Mouse (Mus musculus): ENCODE data around the gene Zfp46. TPM values are rescaled to one million over a fixed set of nuclear protein-coding genes. Genes with fewer than 3 reads are reported as not detected.
A peak's percentile ranks its signal among the peaks of the same experiment; 100 is the strongest.

Zfp46 gene
- polyA plus RNA-seq, 1 experiment from 2014 or later, result 31.2 TPM

DNA sequence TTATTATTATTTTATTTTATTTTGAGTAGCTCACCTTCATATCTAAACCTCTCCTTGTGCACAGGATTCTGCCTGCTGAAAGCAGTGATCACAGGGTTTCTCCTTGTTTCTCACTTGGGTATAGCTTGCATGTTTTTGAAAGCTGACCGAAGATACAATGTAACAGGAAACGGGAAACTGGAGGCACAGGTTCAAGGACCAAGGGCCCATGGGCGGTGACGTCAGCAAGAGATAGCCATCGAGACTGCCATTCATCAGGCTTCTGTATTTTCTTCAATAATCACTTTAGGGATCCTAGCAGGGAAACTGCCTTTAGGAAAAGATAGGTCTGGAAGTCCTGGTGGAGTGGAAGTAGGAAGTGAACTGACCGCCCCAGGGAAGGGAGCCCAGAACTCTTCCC is 7.2 kb downstream of the Zfp46 start:
- H3K9me3 ChIP-seq (ENCODE audit: low read depth, low read length), result no peaks in the 10 kb centered on the region; the same call in 1 of the 2 replicates
- peaks cover 3% of the 10 kb centered on the region; the same call in 1 of the 2 replicates for H3K27me3 ChIP-seq (ENCODE audit: insufficient read depth, low read length)
- WGBS, result 87% methylated on average over 6 of the region's 6 CpGs
- ATAC-seq (ENCODE audit: insufficient read depth), result no peak
- no peak overlapping the region for H3K4me2 ChIP-seq
- H3K27ac ChIP-seq (ENCODE audit: low read depth), result no peak overlapping the region
- no peak for DNase-seq
- peaks cover 76% of the 10 kb centered on the region for H3K36me3 ChIP-seq (ENCODE audit: insufficient read depth)
- H3K9ac ChIP-seq, result no peak overlapping the region
- no peaks in the 10 kb centered on the region for H3K4me1 ChIP-seq (ENCODE audit: insufficient read depth)
- no peak for TF ChIP-seq CTCF (IDR thresholded peaks at IDR 0.05; ENCODE audit: low read depth)
- H3K4me3 ChIP-seq (ENCODE audit: low read depth, low read length), result no peak overlapping the region

- ATAC-seq (ENCODE audit: insufficient read depth), result no peak
- no peak overlapping the region for H3K27ac ChIP-seq (ENCODE audit: low read depth)
- no peak for TF ChIP-seq CTCF (IDR thresholded peaks at IDR 0.05; ENCODE audit: low read depth)
These were observed 11.5 kb downstream of the Zfp46 start for GRCm38 (mm10) chr4:136295941-136296340.

DNA sequence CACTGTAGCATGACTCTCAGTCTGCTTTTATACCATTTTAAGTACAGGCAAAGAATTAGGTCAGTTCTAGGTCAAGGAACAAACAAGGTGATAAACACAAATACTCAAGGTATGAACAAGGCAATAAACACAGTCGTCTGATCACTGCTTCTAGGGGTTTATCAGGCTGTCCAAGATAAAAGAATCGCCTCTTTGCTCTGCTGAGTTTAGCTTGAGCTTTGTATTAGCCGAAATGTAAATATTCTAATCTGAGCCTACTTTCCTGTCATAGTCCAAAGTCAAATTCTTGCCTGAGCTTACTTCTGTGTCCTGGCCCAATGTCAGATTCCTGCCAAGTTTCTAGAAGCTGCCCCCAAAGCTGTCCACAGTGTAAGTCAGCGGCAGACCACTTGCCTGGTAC is 18.0 kb downstream of the Zfp46 start:
- DNase-seq, result no peak
- TF ChIP-seq CTCF (IDR thresholded peaks at IDR 0.05; ENCODE audit: low read depth), result no peak
- Histone ChIP-seq H3K27ac (ENCODE audit: low read depth) (no peak overlapping the region), H3K4me2 (no peak overlapping the region), H3K9ac (no peak overlapping the region), H3K27me3 (ENCODE audit: insufficient read depth, low read length) (no peaks in the 10 kb centered on the region), H3K4me3 (ENCODE audit: low read depth, low read length) (no peak overlapping the region), H3K4me1 (ENCODE audit: insufficient read depth) (no peaks in the 10 kb centered on the region), H3K36me3 (ENCODE audit: insufficient read depth) (no peaks in the 10 kb centered on the region), H3K9me3 (ENCODE audit: low read depth, low read length) (no peaks in the 10 kb centered on the region)
- WGBS, result 41% methylated on average over 4 of the region's 4 CpGs
- no peak for ATAC-seq (ENCODE audit: insufficient read depth)

More at GRCm38 (mm10) chr4:136295941-136296340, 11.5 kb downstream of the Zfp46 start:
- no peak overlapping the region for H3K4me3 ChIP-seq (ENCODE audit: low read depth, low read length)
- H3K4me1 ChIP-seq (ENCODE audit: insufficient read depth), result no peaks in the 10 kb centered on the region
- H3K9me3 ChIP-seq (ENCODE audit: low read depth, low read length), result no peaks in the 10 kb centered on the region
- WGBS, result 55% methylated on average over 7 of the region's 7 CpGs
- H3K4me2 ChIP-seq, result no peak overlapping the region
- H3K27me3 ChIP-seq (ENCODE audit: insufficient read depth, low read length), result no peaks in the 10 kb centered on the region
- peaks cover 37% of the 10 kb centered on the region for H3K36me3 ChIP-seq (ENCODE audit: insufficient read depth)
- no peak overlapping the region for H3K9ac ChIP-seq
- DNase-seq, result no peak

DNA sequence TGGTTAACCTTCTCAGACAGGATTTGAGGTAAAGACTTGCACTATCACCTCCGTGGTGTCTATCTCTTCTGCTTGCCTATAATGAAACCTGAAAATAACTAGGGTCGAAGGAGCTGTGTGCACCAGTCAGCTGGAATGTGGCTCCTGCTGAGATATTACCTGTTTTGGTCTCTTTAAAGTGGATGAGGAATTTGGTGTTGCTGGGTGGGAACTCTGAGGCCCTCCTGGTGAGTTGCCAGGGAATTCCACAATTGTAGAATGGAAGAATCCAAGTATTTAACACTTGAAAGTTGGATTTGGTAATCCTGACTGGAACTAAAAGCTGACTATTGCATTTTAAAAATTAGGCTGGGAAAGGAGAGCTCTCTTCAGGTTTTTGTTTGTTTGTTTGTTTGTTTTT is 19.7 kb downstream of the Zfp46 start:
- no peaks in the 10 kb centered on the region for H3K4me1 ChIP-seq (ENCODE audit: insufficient read depth)
- ATAC-seq (ENCODE audit: insufficient read depth), result no peak
- peak; percentile 67 for DNase-seq
- no peak overlapping the region for H3K4me2 ChIP-seq
- H3K36me3 ChIP-seq (ENCODE audit: insufficient read depth), result no peaks in the 10 kb centered on the region
- no peak overlapping the region for H3K4me3 ChIP-seq (ENCODE audit: low read depth, low read length)
- H3K27me3 ChIP-seq (ENCODE audit: insufficient read depth, low read length), result no peaks in the 10 kb centered on the region
- H3K9me3 ChIP-seq (ENCODE audit: low read depth, low read length), result no peaks in the 10 kb centered on the region
- TF ChIP-seq CTCF (IDR thresholded peaks at IDR 0.05; ENCODE audit: low read depth), result no peak
- no peak overlapping the region for H3K27ac ChIP-seq (ENCODE audit: low read depth)
- WGBS, result 31% methylated on average over 2 of the region's 2 CpGs
- H3K9ac ChIP-seq, result no peak overlapping the region

DNA sequence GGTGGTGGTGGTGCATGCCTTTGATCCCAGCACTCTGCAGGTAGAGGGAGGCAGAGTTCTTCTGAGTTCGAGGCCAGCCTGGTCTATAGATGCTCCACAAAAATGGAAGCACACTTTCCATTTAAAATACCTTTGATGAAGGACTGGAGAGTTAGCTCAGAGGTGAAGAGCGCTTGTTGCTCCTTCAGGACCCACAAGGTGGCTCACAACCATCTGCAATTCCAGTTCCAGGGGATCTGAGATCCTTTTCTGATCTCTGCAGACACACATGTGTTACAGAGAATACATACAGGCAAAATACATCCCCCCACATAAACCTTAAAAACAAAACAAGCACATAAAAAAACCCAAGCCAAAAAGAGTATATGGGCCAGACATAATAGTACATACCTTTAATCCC is 23.9 kb downstream of the Zfp46 start:
- Histone ChIP-seq H3K36me3 (ENCODE audit: insufficient read depth) (no peaks in the 10 kb centered on the region), H3K4me3 (ENCODE audit: low read depth, low read length) (no peak overlapping the region), H3K9me3 (ENCODE audit: low read depth, low read length) (no peaks in the 10 kb centered on the region), H3K9ac (no peak overlapping the region), H3K4me1 (ENCODE audit: insufficient read depth) (peaks cover 5% of the 10 kb centered on the region; the same call in 1 of the 2 replicates), H3K4me2 (no peak overlapping the region), H3K27ac (ENCODE audit: low read depth) (no peak overlapping the region), H3K27me3 (ENCODE audit: insufficient read depth, low read length) (no peaks in the 10 kb centered on the region)
- TF ChIP-seq CTCF (IDR thresholded peaks at IDR 0.05; ENCODE audit: low read depth), result no peak
- no peak for ATAC-seq (ENCODE audit: insufficient read depth)
- WGBS, result 51% methylated on average over 2 of the region's 2 CpGs
- no peak for DNase-seq

- peaks cover 5% of the 10 kb centered on the region; the same call in 1 of the 2 replicates for H3K4me1 ChIP-seq (ENCODE audit: insufficient read depth)
- H3K4me3 ChIP-seq (ENCODE audit: low read depth, low read length), result peak overlapping the region; percentile 100
- H3K4me2 ChIP-seq, result peak overlapping the region; percentile 88
- peak overlapping the region; percentile 100 for H3K9ac ChIP-seq
- peak overlapping the region; percentile 99 for H3K27ac ChIP-seq (ENCODE audit: low read depth)
- no peaks in the 10 kb centered on the region for H3K9me3 ChIP-seq (ENCODE audit: low read depth, low read length)
- H3K36me3 ChIP-seq (ENCODE audit: insufficient read depth), result no peaks in the 10 kb centered on the region
- no peaks in the 10 kb centered on the region for H3K27me3 ChIP-seq (ENCODE audit: insufficient read depth, low read length)
- 3% methylated on average over 11 of the region's 11 CpGs for WGBS
- ATAC-seq (ENCODE audit: insufficient read depth) (peak; percentile 21; the same call in 1 of the 2 replicates), DNase-seq (peak; percentile 81)
- no peak for TF ChIP-seq CTCF (IDR thresholded peaks at IDR 0.05; ENCODE audit: low read depth)
These were observed 25.3 kb downstream of the Zfp46 start for GRCm38 (mm10) chr4:136309780-136310179.

DNA sequence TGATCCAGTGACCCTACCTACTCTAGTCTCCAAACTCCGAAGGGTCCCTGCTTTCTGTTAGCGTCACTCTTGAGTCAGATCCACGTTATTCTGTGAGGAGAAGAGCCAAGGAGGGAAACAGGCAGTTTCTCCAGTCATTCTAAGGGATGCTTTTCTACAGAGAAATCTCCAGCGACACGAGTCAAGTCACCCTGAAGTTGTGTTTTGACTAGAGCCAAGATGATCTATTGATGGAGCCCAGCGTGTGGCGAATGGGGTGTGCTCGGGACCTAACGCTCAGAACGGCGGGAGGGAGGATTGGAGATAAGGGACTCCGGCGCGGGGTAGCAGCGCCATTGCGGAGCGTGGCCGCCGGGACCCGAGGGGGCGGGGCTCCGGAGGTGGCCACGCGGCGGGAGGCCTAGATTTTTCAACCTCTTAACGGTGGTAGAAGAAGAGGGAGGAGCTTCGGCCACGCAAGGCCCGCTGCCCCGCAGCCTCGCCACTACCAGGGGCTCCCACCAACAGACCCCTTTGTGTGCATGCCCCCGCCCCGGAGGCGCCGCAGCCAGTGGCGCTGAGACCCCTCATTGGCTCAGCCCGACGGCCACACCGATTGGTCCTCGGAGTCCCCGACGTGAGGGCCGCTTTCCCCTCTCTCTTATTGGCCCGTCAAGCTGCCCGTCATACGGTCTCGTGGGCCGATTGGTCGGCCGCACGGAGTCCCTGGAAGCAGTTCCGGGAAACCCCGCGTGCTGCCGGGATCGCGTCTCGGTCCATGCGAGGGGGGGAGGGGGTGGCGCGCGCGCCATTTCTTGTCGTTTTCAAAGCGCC is 26.0 kb downstream of the Zfp46 start, which contains the start of gene Hnrnpr:
Gene Hnrnpr, plus strand, starts transcription at position 714 of the 813 bp plus-strand sequence.
- Histone ChIP-seq H3K27ac (ENCODE audit: low read depth) (peak within 1 kb of the TSS; percentile 99), H3K9me3 (ENCODE audit: low read depth, low read length) (no peaks in the 10 kb centered on the region), H3K4me3 (ENCODE audit: low read depth, low read length) (peak within 1 kb of the TSS; percentile 100), H3K4me1 (ENCODE audit: insufficient read depth) (peaks cover 5% of the 10 kb centered on the region; the same call in 1 of the 2 replicates), H3K27me3 (ENCODE audit: insufficient read depth, low read length) (no peaks in the 10 kb centered on the region), H3K36me3 (ENCODE audit: insufficient read depth) (no peaks in the 10 kb centered on the region), H3K9ac (peak within 1 kb of the TSS; percentile 100), H3K4me2 (peak within 1 kb of the TSS; percentile 88)
- under 1% methylated on average over 65 of the region's 65 CpGs for WGBS
- peak; percentile 100 for DNase-seq
- TF ChIP-seq CTCF (IDR thresholded peaks at IDR 0.05; ENCODE audit: low read depth), result no peak
- ATAC-seq (ENCODE audit: insufficient read depth), result peak; percentile 99
